Mouse (Mus musculus) small intestine, adult 2 months (tissue): Measurements from ENCODE around the gene Utrn.

Experiments used
- CTCF ChIP-seq: fragments of 200-500 bp; IDR thresholded peaks from 2 replicates; pipeline ENCODE4 v1.5.1; 2012; ENCODE audit warnings: low read depth, mild to moderate bottlenecking, control low read depth, inconsistent platforms, low read length, moderate library complexity, mixed read lengths; ENCODE audit not compliant: insufficient replicate concordance, insufficient read length; ENCODE audit errors: extremely low read depth
- POLR2A ChIP-seq: fragments of 200-500 bp; IDR thresholded peaks from 2 replicates; pipeline ENCODE4 v1.6.1; 2012; ENCODE audit warnings: low read depth, mild to moderate bottlenecking, control low read depth, inconsistent platforms, low read length, moderate library complexity

- TF ChIP-seq POLR2A (no peak), CTCF (no peak)
Observed at GRCm38 (mm10) chr10:12812680-12813079, 56.5 kb downstream of the Utrn start.
